Mouse (Mus musculus): ENCODE measurements at regions not wholly inside any gene's neighbourhood (a gene's known extent, or its start where the extent isn't known, plus 50 kb on each side); places are given as distances from the start of the nearest gene placed in this dataset.

DNA sequence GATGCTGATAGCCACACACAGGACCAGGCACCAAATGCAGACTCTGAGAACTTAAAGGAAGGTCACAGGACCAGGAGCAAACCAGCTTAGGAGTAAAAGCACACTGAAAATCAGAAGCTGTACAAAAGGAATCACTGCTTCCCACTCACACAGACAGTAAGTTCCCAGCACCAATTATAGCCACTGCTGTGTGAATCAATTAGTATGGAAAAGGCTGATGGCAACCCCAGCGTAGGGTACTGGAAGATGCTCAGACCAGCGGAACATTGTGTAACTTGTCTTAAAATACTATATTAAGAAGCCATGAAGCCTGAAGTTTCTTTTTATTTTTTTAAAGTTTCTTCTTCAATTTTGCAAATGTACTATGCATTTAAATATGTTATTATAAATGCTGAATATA lies 115.8 kb downstream of the Lnpk start:
- no peak for DNase-seq (ENCODE audit: low spot score)

DNA sequence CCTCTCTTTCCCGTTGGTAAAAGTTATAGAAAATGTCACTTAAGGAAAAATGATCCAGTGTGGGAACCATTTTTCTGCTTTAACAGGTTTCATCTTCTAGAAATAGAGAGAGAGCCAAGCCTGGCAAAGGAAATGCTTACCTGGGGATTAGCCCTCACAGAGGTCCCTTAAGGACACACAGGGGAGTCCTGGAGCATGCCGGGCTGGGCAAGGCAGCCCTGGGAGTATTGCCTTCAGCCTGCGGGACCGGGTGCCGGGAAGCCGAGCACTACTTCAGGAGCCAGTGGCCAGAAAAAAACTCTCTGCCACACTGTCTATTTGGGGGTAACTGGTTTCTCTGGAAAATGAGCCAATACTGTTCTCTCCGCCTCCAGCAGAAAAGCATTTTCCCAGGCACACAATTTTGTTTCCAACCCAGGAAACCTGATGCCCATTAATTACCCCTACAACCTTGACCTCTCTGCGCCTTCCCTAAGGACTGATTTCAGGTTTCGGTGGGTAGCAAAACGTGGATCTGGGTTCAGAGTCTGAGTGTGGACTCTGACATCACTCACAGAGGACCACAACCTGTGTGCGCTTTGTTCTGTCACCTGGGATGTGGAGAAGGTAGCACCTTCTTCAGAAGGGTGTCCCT lies 117.9 kb downstream of the Lnpk start:
- DNase-seq (ENCODE audit: low spot score): no peak

DNA sequence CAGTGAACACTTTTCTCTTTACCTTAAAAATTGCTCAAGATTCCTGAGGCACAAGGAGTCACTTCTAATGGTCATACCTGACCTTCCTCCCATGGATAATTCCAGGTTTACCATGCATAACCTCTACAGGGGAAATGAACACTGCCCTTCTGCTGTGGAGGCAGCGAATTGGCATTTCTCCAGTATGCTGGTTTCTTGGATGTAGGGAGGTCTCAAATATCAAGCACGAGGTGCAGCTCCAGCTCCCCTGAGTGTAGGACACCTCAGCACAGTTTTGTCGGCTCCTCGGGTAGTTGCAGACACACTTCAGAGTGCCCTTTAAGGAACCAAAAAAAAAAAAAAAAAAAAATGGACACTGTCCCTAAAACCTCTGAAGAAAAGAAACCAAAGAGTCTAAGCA lies 124.8 kb downstream of the Lnpk start:
- DNase-seq (ENCODE audit: low spot score): no peak

DNA sequence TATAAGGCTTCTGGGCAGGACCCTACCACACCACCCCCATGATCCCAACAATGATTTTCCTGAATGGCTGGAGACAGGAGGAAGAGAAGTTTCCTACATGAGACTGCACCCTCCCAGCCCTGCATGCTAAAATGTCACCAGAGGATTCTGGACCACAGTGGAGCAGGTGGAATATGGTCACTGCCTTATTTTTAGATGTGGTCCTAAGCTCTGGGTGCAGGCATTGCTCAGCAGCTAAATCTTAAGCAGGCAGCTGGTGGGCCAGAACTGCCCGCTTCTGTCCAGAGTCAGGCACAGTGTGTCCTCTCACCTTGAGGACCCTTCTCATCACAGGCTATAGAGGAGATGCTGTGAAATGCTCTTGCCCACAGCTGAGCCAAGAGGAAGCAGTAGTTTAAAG lies 126.6 kb downstream of the Lnpk start:
- DNase-seq (ENCODE audit: low spot score): no peak

DNA sequence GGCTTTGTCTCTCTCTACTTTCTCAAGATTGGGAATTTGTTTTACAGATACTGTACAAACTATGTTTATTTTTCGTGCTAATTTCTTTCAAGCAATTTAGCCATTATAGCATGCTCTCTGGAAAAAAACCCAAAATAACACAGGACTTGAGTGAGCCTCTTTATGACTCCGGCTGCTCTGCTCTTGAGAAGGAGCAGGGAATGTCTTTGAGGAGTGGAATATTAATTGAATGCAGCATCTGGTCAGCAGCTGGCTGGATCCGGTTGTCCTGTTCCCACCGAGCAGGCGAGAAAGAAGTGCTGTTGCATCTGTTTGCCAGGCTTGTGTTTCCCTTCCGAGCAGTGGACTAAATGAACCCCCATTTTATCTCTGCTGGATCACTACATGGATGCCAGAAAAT lies 127.7 kb downstream of the Lnpk start:
- peak; percentile 11 for DNase-seq (ENCODE audit: low spot score)

DNA sequence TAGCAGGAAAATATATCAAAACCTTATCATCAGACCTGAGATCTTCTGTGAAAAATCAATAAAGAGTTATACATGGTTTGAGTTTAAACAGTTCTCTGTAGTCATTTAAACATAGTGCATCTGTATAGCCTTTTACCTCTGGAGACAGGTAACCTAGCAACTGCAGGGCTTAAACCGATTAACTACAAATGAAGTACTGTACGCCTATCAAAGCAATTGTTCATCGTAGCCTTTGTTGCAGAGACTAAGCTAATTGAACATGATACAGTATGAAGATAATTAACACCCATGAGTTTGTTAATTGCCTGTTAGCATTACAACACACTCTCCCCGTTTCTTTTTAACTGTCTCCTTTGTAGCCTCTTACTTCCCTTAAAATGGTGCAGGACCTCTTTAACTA lies 128.2 kb downstream of the Lnpk start:
- DNase-seq (ENCODE audit: low spot score): no peak

DNA sequence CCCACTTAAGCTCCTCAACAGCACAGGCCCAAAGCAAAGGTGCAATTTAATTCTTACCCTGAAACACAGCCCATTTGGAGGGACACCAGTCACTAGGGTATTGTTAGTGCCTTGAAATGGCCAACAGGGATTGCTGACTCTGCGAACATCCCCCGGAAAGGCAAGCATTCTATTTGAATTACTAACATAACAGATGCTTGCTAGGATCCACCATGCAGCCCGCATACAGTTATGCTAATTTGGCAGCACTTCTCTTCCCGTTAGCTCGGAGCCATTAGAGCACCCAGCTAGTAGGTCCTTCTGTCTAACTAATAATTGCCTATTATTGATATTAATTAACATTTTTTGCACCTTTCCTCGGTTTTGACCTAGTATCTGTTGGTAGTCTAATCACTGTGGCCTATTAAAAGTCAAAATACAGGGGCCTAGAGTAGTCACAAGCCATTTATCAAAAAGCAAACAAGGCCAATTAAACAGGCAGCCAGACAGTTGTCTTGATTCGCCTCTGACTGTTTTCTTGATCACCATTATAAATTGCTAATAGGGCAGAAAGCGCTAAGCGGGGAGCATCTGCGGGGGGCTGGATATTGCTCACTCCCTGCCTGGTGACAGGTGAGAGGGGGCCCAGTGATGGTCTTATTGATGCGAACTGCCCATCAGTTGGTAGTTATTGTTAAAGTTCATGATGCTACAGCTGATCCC lies 129.0 kb downstream of the Lnpk start:
- no peak for DNase-seq (ENCODE audit: low spot score)

DNA sequence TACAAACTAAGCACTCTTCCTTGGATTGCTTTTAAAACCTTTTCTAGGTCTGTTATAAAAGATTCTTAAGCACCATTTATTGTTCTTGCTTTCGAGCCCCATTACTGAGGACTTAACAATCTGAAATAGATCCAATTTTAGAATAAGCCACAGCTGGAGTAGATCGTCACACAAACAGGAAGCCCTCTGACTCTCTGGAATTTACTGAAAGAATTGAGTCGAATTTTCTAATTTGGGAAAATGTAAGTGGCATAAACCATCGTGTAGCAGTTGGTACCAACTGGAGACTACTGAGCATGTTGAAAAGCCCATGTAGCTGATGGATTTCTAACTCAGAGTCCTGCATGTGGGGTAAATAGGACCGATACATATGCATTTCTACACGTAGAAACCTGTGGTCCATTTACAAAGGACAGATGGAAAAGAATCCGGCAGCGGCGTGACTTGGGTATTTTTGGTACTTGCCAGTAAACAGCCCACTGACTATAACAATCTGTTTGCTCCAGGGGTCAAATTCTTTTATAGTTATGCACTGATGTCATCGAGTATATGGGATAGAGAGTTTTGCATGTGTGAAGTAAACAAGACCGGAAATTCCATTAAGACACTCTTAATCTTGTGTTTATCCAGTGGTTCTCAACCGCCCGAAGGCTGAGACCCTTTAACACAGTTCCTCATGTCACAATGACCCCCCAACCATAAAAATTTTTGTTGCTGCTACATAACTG lies 143.9 kb downstream of the Lnpk start:
- DNase-seq (ENCODE audit: low spot score): no peak

DNA sequence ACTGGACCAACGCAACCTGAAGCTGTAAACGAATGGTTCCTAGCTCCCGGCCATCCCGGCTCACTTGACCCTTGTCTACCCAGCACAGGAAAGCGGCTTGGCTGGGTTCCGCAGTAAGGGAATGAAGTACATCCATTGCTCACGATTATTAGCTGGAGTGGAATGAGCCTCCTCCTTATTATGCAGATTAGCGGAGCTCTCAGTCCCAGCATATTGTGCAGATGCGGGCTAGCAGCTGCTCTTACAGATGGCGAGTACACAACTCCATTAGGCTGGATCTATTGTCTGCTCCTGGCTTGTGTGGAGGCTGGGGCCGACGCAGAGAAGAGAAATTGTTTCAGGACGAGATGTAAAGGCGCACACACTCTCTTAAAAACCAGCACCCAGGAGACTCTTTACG lies 152.5 kb downstream of the Lnpk start:
- DNase-seq (ENCODE audit: low spot score): no peak

DNA sequence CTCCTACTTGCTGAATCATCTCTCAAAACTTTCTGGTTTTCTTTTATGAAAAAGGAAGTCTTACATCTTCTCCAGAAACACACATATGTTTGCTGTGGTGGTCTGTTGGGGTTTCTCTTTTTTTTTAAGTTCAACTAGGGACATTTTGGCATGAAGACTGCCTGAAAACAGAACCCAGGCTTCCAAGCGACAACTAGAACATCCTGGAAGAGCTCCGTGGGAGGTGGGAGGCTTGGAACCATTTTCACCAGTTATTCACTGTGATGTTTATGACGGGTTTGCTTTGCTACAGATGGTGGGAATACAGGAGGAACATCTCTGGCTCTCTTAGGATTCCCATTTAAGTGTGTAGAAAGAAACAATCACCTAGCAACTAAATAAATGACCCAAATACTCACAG lies 154.5 kb downstream of the Lnpk start:
- DNase-seq (ENCODE audit: low spot score): no peak

DNA sequence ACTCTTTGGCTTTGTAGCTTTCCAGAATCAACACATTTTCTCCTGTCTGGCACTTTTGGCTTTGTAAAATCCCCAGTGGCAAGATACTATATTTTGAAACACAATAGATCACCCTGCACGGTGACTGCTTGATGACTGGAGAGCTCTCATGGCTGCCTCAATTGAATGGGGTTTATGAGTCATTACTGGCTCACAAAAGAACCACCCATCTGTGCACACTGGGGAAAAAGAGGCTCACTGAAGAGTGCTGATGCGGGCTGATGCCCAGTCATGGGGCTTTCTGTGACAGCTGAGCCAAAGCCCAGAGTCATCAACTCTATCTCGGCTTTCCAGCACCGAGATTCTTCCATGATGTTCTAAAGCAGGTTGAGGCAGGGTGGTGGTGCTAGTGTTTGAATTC lies 163.1 kb downstream of the Lnpk start:
- no peak for DNase-seq (ENCODE audit: low spot score)

DNA sequence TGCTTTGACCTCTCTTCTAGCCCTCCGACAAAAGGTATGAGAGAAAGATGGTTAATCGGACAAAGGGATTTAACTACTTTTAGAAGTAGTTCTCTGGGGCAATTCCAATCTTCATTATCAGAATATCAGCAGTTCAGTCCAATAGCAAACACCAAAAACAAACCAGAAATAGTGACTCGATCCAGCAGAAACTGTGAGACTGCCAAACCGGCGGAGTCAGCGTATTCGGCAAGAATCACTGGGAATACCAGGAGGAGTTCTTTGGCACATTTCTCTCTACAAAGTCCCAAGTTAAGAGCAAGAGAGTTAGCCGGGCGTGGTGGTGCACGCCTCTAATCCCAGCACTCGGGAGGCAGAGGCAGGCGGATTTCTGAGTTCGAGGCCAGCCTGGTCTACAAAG lies 164.5 kb downstream of the Lnpk start:
- no peak for DNase-seq (ENCODE audit: low spot score)

DNA sequence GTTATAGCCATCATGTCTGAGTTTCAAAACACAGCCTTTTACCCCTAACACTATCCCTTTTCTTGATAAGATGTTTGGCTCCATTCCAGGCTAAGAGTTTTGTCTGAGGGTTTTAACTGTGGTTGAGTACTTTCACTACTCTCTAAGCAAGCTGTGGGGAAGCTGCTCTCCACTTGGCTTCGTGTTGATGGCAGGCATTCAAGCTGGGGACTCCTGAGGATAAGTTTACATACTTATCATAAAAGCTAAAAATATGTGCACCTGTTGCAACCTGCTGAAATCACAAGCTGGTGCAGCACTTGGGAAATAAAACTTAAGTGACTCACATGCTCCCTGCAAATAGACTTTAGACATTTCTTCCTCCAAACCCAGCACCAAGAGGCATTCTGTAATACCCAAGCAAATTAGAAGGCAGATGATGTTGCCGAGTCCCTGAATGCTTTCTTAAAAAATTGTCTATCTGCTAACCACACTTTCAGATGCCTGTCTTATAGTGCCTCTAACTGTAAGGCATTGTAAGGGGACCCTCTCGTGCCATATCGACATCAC lies 169.3 kb downstream of the Lnpk start:
- DNase-seq (ENCODE audit: low spot score): no peak

DNA sequence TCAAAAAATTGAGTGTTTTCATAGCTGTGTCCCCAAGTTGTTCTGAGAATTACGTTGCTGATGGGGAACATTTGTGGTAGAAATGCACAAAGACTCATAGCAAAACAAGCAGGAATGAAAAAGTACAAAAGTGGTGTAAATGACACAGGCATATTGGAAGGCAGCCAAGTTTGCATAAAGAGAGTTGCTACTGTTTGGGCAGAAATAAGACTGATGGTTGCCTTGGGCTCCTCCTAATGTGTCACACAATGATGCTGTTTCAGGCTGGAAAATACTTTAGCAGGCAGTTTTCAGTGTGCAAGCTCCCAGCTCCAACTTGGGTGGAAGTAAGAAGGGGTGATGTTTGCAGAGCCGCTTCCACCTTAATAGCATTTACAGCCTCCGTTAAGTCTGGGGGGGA lies 174.7 kb downstream of the Lnpk start:
- no peak for DNase-seq (ENCODE audit: low spot score)

DNA sequence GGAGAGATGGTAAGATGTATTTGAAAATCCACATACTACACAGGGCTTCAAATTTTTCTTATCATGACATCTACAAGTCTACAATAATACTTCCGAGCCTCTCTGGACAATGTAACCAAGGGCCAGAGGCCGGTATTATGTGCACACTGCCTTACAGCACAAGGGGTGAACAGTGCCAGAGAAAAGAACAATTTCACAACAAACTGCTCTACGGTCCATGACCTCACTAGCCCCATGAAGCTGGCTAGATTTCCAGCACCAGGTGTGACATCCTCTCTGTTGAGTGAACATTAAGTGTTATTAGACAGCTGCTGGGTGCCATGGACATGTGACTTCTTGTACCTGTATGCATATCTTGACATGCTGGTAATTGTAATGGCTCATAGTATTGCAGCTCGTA lies 188.2 kb downstream of the Lnpk start:
- no peak for DNase-seq (ENCODE audit: low spot score)

DNA sequence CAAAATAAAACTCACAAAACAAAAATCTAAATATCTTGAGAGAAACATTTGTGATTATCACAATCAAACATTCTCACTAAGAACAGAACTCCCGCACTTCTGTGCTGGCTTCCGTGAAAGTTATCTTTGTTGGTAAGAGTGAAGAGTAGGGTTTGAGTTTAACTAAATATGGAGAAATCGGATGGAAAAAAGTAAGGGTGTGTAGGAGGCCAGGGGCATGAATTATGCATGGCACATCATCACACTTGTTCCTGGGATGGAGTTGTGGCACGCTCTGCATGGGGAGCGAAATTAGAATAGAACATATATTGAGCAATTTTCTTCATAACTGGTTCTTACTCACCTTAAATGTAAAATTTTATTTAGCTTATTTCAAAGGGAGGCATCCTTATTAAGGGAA lies 191.2 kb downstream of the Lnpk start:
- no peak for DNase-seq (ENCODE audit: low spot score)

DNA sequence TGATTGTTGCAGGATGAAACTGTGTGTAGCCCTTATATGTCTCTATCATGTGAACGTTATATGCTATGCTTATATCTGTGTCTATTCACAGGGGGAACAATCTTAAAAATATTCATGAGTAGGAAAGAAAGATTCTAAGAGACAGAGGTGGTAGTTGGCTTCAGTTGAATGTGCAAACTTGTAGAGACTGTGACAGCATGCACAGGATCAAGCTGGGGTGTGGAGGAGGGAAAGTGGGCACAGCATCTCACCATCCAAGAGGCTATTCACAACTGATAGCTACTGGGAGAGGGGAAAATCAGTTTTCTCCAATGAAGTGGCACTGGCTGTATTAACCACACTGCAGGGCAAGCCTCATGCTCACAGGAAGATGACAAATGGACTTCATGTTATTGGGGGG lies 194.3 kb downstream of the Lnpk start:
- DNase-seq (ENCODE audit: low spot score): no peak

DNA sequence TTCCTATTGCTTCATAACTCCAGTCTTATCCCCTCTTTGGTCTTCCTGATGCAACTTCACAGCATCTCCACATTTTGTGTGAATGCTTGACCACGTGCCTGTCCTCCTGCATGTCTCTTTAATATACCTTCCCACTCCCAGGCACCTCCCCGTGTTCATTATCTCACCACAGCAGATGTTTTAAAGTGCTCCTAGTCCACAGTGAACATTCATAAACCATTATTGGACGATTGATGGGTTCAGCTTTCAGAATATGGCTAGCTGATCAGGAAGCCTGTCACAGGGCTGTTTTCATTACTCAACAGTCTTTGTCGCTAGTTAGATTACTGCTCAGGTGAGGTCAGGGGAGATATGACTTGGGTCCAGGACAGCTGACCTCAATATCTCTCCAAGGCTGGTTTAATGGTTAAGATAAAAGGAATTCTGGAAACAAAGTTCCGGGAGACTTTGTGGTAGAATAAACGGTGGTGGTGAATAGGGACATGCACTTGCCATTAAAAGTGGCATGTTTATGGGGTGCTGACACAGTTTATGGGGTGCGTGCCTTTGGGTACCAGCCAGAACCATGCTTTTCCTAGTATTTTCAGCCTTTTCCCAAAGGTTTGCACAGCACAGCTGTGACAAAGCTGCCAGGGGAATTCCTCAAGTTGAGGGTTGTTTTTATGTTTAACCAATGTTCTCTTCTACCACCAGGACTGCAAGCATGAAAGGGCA lies 198.5 kb downstream of the Lnpk start:
- no peak for DNase-seq (ENCODE audit: low spot score)

DNA sequence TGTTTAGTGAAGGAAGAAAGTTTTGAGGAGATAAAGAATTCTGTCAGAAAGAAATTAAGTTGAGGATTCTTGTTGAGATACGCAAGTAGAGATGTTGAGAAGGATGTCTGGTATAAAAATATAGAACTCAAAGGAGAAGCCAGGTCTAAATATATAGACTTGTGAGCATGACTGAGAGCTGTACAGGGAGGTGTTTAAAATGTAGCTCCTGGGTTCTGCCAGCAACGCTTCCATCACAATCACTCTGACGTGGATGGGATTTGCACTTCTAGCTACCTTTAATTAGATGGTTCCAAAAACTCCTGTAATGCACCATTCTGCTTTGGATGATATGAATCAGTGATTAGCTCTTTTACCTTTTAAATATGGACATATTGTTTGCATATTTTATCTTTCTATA lies 200.5 kb downstream of the Lnpk start:
- DNase-seq (ENCODE audit: low spot score): no peak

DNA sequence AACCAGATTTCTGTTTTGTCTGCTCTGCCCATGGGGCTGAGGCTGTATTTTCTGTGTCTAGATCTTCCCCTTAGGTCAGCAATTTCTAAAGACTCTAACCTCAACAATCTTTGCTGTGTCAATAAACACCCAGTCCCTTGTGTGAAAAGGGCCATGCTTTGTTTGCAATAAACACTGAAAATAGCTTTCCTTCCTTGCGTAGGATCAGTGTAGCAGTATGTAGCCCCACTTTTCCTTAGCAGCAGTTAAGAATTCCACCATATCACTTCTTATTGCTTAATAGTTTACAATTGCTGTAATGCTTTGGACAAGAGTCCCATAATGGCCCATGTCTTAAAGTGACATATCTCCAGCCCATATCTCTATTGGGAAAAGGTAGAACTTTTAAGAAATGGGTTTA lies 205.3 kb downstream of the Lnpk start:
- DNase-seq (ENCODE audit: low spot score): no peak

DNA sequence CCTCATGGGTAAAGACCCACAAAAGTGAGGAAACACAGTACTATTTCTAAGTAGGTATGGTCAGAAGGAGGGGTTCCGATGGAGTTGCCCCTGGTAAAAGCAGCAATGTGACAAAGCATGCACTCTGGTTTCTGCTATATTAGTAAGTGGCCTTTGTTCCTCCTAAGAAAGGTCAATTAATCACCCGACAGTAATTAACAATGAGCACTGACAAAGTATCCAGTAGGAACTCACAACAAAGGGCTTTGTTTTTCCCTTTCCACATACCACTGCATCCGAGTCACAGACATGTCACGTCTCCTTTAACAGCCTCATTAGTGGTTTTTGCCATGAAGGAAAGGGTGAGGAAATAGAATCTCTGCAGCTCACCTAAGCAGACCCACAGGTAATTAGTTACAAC lies 206.2 kb downstream of the Lnpk start:
- DNase-seq (ENCODE audit: low spot score): no peak

DNA sequence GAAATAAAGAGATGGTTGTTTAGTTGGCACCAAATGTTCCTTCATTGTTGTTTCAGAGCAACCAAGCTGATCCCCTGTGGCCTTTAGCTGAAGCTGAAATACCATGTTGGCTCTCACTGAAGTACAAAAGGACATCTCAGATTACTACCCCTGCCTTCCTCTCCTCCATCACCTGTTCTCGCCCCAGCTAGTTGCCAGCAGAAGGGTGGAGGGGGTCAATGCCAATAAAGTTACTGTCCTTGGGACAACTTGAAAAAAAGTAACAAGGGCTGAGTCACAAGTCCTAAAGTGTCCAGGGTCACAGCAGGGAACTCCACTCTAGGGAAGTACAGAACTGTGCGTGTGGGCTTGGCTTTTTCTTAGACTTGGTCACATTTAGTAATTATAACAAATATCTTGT lies 216.0 kb downstream of the Lnpk start:
- no peak for DNase-seq (ENCODE audit: low spot score)

DNA sequence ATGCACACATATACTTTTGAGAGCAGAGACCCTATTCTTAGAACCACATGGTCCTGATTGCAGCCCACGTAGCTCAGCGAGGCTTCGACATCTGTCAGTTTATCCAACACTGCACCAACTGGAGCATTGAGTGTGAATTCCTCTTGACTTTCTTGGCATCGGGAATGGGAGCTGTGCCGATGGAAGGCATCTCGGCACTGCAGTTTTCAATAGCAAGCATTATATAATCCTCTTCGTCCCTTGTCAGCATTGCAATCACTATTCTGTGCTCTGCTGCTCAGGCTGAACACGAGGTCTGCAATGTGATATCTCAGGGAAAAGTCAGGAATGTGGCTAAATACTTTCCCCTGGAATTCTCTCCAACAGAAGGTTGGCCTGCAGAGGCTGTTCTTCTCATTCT lies 224.6 kb downstream of the Lnpk start:
- DNase-seq (ENCODE audit: low spot score): no peak
